Mouse (Mus musculus) retina, adult 2 months (tissue): ENCODE data around the gene Tmod1.

ENCODE experiments used
- DNase-seq: peaks from one replicate; pipeline ENCODE4 v3.0.0-alpha.2; 2012; ENCODE audit warnings: low read depth, low spot score

Tmod1 gene

DNA sequence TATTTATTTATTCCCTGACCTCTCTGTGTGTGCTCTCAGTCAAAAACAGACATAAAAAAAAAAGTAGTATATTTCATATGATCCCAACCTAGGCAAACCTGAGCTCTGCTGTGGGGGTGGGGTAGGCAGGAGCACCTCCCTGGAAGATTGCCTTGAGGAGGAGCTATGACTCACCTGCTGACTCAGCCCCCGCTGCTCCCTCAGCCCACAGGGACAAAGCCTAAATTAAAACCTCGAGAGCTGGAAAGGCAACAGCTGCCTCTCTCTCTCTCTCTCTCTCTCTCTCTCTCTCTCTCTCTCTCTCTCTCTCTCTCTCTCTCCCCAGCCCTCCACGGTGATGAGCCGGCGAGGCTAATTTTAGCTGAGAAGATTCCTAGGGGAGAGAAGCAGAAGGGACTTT, 49.1 kb downstream of the Tmod1 start:
- DNase-seq, result no peak

DNA sequence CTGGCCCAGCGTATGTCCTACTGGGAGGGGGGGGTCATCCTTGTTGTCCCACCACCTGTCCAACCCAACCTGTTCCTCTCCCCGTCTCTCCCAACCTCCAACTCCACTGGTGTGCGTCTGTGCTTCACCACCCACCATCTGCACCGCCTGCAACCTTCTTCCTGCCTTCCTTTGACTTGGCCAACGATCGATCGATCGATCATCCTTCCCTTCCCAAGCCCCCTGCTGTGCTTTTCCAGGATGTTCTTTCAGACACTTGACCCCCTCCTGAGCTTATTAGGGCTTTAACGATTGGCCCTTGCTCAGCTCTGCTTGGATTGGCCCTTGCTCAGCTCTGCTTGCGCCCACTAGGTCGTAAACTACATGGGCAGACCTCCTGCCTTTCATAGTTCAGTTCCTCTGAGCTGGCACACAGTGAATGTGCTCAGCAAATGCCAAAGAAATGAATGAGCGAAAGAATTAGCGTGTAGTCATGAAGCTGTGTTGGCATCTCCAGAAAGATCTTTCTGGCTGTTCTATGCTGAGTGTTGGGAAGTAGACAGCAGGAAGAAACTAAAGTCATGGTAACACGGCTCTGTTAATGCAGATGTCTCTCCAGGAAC, 50.9 kb downstream of the Tmod1 start:
- no peak for DNase-seq

DNA sequence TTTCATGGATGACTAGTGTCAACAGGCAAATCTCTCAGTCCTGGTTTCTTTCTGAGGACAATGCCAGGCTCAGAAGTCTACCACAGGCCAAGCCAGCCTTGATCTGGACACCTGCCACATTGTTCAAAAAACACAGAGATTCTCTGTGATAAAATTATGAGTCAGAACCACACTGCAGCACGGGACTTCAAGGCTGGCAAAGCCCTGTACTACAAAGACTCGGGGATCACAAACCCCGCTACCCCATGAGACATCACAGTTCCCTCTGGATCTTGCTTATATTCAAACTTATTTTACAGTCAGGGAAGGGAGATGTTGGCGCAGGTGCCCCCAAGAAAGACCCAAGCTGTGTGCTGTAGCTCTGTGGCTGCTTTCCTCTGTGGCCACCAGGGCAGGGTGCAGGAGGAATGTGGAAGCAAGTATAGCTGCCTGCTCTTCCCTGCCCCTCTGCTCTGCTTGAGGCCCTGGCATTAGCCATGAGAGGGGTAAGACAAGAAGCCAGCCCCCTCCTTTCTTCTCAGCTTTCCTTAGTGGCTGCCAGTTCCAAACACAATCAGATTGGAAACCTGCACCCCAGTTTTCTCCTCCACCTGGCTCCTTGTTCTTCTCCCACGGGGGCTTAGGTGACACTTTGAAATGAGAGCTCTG, 53.8 kb downstream of the Tmod1 start:
- DNase-seq, result no peak

DNA sequence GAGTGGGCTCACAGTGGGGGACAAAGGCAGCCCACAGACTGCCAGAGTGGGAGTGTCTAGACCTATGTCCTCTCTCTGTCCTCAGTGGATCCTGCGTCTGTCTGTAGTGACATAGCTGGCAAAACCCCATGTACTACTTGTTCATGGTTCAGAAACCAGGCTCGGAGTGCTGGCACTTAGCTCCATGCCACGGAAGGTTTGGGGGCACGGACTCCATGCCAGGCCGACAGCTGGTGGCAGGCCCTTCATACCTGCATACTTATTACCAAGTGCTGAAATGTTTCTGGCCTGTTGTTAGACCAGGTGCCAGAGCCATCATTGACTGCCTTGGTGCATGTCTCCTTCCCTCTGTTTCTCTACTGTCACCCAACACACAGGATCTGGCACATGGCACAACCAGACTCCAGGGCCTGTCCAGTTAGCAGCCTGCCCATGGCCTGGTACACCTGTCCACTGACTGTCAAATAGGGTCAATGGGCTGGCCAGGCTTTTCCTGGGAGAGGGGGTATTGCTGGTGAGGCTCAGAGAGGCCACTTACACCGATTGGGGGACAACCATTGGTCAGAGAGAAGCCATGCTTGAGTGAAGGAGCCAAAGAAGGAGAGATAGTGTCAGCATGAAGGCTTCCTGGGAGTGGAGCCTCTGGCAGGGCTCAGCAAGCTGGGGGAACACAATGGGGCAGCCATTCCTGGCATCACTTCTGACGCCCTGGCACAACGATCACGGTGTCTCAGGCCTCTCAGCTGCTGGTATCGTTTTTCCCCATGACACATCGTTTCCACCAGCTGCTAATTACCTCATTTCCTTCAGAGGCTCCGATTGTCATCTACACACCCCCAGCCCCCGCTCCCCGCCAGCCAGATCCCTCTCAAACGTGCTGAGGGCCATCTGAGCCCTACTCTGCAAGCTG, 56.4 kb downstream of the Tmod1 start:
- DNase-seq, result no peak

DNA sequence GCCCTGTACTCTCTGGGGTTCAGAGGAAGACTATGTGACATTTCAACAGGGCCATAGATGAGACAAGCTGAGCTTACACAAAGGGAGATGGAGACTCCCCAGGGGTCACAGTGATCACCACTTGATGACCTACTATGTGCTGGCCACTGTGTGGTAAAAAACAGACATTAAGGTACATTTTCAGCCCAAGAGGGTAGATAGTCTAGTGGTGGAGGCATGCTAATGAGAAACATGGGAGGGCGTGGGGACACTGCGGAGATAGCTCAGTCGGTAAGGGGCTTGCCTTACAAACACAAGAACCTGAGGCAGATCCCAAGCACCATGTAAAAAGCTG, 57.1 kb downstream of the Tmod1 start:
- DNase-seq, result no peak

DNA sequence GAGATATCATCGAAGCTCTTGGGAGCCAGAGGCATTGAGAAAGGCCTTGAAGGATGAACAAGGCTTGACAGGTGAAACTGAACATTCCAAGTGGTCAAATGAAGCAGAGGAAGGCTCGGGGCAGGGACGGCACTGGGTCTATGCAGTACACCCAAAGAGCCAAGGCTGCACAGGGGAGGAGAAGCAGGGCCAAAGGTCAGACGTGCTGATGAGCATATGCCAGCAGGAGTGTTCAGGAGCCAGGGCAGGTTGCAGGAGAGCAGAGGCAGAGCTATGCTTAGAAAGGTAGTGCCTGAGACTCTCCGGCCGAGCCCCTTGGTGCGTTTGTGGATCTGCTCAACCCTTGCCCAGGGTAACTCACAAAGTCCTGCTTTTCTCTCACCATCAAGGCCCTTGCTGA, 57.8 kb downstream of the Tmod1 start:
- DNase-seq, result no peak

DNA sequence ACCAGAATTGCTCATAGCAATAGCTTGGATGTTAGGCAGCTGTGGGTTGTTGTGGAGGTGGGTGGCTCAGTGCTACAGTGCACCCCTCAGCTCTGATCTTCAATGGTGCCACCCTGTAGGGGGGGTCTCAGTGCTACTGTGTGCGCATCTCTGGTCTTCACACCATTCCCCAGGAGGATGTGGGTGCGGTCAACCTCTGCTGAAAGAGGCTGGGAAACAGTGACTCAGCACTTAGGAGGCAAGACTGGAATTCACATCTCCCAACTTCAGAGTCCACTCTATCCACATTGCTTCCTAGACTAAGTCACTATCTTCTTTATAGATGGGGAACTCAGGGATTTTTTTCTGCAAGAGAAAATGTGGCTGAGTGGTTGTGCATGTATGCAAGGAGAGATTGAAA, 58.9 kb downstream of the Tmod1 start:
- DNase-seq, result no peak

DNA sequence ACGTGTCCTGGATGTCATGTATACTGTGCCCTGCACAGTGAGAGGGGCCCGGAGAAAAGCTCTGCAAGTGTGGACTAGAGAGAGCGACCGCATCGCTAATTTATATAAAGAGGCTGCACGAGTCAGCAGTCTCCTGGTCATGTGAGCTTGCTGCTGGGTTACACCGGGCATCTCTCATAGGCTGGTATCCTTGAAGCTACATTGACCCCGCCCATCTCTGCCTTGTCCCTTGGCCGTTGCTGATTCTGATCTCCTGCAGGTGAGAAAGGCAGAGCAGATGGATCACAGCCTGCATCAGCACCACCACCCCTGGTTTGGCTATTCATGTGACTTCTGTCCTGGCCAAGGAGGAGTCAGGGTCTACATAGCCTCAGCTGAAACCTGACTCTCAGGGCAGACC, 60.4 kb downstream of the Tmod1 start:
- DNase-seq, result no peak

DNA sequence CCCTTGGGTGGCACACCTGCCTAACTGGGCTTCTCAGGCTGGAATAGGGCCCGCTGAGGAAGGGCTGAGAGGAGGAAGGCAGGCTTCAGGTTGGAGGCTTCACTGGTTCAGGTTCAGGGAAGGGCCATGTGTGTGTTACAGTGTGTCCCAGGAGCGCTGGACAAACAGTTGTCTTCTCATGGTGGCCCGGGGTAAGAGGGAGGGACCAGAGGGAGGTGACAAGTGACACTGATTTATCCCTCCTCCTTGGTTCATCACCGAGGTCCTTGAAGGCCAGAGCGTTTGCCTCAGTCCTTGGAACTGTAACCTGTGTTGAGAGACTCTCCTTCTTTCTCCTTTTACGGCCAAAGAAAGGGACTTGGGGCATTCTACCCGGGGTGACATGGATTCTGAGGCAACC, 61.8 kb downstream of the Tmod1 start:
- DNase-seq, result no peak

DNA sequence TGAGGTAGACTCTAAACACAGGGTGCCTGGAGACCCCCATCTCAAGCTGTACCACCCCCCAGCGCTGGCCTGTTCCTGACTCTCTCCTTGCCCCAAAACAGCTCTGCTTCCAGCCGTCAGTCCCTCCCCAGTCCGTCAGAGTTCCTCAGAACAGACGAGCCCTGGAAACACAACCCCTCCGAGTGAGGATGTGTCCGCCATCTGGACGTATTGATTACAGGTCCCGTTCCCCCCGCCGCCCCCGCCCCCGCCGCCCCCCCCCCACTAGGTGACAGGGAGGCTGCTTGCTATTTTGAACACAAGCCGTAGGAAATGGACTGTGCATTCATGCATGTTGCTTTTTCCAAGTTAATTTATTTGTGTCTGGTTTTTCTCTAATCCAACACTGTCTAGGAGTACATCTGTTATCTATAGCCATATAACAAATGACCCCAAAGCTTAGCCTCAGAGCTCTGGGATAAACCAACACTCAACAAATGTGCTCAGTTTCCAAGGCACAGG, 62.5 kb downstream of the Tmod1 start:
- DNase-seq, result no peak

DNA sequence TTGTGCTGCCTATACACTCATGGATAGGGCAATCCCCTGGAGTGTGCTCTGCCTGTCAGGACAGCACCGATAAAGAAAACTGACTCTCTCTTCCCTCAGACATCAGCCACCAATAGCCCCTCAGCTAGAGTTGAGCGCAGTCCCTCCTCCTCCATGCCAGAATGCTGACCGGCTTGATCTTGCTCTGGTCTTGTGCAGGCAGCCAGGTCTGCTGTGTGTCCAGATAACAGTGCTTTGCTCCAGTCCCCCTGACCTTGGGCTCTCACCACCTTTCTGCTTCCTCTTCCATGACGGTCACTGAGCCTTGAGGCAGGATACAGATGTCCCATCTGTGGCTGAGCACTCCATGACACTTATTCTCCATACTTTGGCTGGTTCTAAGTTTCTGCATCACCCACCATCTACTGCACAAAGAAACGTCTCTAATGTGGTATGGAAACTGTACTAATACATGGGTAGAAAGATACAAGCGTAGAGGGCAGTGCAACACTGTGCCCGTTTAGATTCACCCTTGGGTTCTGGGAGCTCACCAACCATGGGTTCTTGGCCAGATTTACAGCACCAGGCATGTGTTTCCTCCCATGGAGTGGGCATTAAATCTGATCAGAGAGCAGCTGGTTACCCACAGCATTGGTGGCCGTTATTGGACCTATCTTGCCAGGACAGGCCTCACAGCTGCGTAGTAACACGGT, 63.5 kb downstream of the Tmod1 start:
- no peak for DNase-seq

DNA sequence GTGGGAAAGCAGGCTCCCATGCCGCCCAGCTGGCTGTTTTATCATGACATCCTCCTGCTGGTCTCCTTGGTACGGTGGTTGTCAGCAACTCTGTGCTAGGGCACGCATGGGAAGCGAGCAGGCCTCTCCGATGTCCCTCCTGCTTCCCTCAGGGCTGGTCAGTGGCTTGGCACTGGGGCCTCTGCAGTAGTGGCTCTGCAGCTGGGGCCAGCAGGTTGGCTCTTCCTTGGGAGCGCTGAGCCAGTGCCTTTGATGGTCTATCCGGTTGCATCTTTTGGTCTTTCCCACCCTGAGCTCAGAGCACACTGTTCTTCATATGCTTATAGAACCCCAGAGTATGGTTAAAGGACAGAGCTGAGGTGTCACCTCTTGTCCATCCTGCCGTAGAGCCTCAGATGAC, 71.3 kb downstream of the Tmod1 start:
- no peak for DNase-seq

DNA sequence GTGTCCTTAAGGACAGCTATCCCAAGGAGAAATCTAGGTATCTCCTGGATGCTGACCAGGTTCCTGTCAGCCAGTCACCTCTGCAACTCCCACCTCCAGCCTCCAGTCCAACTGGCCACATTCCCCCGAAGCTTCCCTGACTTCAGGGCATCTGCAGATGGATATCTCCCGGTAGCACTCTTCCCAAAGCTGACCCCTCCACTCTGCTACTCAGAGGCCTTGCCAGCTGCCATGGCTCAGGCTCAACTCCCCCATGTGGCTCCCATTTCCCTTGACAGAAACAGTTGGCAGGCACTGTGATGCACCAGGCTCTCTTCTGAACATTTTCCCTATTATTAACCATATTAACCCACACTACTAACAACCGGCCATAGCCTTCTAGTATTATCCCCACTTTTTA, 72.6 kb downstream of the Tmod1 start:
- DNase-seq, result no peak

DNA sequence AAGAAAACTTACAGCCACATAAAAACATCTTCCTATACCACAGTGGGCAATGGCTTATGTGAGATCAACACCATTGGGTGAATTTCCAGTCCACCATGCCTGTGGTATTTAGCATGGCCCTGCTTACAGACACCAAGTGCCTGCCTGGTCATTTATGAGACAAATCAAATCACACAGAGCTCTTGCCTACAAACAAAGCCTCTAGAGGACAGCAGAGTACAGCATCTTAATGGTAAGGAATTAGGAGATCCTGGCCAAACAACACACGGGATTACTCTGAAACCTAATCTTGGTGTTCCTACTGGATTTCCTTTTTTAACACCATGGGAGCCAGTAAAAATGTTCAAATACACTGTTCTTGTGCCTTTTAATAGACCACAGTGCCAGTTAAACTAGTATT, 76.6 kb downstream of the Tmod1 start:
- no peak for DNase-seq

DNA sequence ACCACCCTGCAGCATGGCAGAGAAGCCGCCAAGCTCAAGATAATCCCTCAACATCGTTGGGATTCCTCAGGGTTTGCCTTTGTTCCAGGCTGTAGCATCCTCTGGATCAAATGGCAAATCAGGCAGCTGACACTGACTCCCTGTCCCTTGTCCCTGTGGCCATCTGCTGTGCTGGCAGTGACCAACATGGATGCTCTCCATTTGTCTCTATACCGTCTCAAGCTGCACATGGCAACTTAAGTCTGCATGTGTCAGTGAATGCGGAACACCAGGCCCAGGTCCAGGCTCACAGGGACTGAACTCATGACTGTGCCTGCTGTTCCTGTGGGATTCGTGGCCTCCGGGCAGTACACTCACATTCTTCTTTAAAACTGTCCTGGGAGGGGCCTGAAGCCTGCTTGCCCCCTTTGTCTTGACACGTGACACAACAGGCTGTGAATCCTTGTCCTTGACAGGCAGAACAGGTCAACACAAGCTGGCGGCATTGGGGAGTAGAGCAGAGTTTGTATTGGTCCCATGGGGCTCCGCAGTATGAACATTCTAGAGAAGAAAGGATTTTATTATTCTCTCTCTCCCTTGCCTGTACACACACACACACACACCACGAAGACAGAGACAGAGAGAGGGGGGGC, 77.9 kb downstream of the Tmod1 start:
- no peak for DNase-seq

DNA sequence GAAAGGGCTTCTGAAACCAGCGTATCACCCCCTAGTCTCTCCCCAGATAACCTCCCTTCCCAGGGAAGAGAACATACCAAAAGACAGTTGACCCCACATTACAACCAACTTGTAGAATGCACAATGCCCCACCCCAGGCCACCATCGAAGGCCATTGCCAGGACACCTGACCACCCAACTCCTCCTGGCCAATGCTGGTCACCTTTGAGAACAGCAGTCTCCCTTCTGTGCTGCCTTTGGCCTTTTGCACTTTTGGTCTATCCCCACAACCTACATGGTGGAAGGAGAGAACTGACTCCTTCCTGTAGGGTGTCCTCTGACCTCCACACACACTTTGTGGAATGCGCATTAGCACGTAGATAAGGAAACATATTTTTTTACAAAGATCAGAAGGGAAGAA, 78.8 kb downstream of the Tmod1 start:
- DNase-seq, result no peak

DNA sequence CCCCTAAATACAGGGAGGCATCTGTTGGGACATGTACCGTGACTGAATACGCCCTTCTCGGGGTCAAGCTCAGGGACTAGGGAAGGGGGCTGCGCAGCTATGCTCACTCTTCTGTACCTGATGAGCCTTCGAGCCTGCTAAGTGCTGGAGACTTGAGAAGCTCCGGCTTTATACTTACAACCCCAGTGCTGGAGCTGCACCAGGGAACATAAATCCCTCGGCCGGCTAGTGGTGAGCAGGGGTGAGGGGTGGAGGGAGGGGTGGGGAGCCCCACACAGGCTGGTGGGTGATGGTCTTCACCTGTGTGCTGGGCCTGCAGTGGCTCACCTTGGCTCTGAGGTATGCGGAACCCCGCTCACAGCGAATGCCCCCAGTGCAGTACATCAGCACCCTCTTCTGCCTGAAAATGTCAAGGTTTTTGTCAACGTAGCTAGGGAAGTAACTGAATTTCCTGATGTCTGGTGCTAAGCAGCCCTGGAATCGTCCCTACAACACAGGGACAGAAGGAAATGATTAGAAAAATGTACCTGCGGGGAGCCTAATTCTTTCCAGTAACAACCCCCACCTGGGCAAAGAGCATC, 80.9 kb downstream of the Tmod1 start:
- DNase-seq, result no peak

DNA sequence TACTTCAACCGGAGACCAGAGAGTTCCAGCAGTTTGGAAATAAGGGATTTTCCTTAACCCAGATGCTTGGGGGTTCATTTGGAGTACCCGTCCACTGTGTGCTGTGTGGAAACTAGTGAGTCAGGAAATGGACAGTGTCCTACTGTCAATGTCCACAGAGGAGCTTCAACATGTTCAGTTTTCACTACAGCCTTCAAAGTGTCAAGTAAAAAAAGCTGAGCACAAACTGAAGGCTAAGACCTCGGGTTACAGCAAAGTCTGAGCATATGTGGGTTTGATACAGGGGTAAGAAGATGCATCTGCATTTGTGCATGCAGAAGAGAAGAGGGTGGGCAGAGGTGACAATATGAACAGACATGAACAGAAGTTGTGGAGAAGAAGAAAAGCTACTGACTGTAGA, 82.0 kb downstream of the Tmod1 start:
- no peak for DNase-seq

DNA sequence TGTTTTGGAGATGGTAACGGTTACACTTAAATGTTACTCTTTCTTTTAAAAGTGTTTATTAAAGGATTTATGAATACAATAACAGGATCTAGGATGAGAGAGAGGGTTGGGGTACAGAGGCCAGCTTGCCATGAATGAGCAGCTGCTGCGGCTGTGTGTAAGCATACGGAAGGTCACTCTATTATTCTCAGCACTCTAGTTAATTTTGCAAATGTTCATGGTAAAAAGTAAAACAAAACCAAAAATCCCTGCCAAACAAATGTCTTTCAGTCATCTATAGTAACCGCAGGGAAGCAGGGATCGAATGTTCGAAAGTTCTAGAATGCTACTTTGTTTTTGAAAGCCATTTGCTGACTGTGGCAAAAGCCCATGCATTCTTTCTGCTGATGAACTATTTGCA, 84.6 kb downstream of the Tmod1 start:
- no peak for DNase-seq

DNA sequence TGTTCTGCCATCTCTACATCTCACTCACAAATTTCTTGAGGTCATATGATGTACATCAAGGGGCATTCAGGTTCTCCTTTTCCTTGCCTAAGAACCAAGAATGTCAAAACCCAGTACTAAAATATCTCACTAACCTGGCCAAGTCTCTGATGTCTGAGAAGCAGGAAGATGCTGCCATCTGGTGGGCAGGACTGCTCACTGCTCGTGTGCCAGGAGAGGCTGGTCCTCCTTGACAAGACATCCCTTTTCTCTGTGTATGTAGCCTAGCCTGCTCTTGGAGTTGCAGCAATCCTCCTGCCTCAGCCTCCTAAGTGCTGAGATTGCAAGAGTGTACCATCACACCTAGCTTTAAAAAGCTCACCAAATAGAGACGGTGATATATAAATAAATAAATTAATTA, 87.8 kb downstream of the Tmod1 start:
- peak; percentile 56 for DNase-seq

DNA sequence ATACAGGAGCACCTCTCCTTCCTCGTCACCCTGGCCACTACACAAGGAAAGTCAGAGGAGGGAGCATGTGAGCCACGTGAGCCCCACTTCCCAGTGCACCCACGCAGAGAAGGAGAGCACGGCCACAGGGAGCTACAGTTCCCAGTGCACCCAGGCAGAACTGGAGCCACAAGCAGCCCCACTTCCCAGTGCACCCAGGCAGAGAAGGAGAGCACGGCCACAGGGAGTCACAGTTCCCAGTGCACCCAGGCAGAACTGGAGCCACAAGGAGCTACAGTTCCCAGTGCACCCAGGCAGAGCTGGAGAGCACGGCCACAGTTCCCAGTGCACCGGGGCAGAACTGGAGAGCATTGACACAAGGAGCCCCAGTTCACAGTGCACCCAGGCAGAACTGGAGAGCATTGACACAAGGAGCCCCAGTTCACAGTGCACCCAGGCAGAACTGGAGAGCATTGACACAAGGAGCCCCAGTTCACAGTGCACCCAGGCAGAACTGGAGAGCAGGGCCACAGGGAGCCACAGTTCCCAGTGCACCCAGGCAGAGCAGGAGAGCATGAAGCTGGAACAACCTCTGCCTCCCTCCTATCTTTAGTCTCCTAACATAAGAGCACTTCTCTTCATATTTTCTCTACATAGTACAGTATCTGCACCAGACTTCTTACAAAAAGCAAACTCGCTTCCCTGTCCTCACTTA, 90.7 kb downstream of the Tmod1 start:
- DNase-seq, result no peak
